Mouse (Mus musculus) neural tube, embryonic 11.5 days (tissue): ENCODE data around the gene Bmpr2. TPM values are rescaled to one million over a fixed set of nuclear protein-coding genes. Genes with fewer than 3 reads are reported as not detected.

Experiments
- ATAC-seq: fragments of 200-750 bp; cut with Nextera tagmentation; 2 replicates; pipeline ENCODE4 v1.8.0; 2017; ENCODE audit warnings: moderate number of reproducible peaks, mild to moderate bottlenecking, moderate TSS enrichment, moderate library complexity; ENCODE audit not compliant: insufficient read depth, low FRiP score, low TSS enrichment
- DNase-seq: peaks from one replicate; pipeline ENCODE4 v3.0.0-alpha.2; 2015; ENCODE audit warnings: low spot score
- H3K27ac ChIP-seq: fragments of 300-500 bp; sonication (generic); 2 replicates; pipeline ENCODE4 v1.5.1; 2014; ENCODE audit warnings: low read depth, mild to moderate bottlenecking, low read length
- H3K27me3 ChIP-seq: fragments of 300-500 bp; sonication (generic); 2 replicates; pipeline ENCODE4 v1.6.1; 2014; ENCODE audit warnings: mild to moderate bottlenecking, low read length, mixed read lengths; ENCODE audit not compliant: control insufficient read depth, insufficient read depth
- H3K36me3 ChIP-seq: fragments of 300-500 bp; sonication (generic); 2 replicates; pipeline ENCODE4 v1.6.1; 2014; ENCODE audit warnings: mild to moderate bottlenecking, low read length, moderate library complexity, mixed read lengths; ENCODE audit not compliant: control insufficient read depth, insufficient read depth
- H3K4me1 ChIP-seq: fragments of 300-500 bp; sonication (generic); 2 replicates; pipeline ENCODE4 v1.6.1; 2014; ENCODE audit warnings: low read length, mixed read lengths; ENCODE audit not compliant: control insufficient read depth, insufficient read depth
- H3K4me2 ChIP-seq: fragments of 300-500 bp; sonication (generic); 2 replicates; pipeline ENCODE4 v1.6.1; 2014; ENCODE audit warnings: low read depth, mild to moderate bottlenecking, moderate library complexity
- H3K4me3 ChIP-seq: fragments of 300-500 bp; sonication (generic); 2 replicates; pipeline ENCODE4 v1.5.1; 2014; ENCODE audit warnings: low read depth, low read length
- H3K9ac ChIP-seq: fragments of 300-500 bp; sonication (generic); 2 replicates; pipeline ENCODE4 v1.6.1; 2014; ENCODE audit warnings: mild to moderate bottlenecking, low read length
- H3K9me3 ChIP-seq: fragments of 300-500 bp; sonication (generic); 2 replicates; pipeline ENCODE4 v1.6.1; 2016; ENCODE audit warnings: low read length; ENCODE audit not compliant: control insufficient read depth
- WGBS: fragments of 180-500 bp; shearing (Covaris S2); extraction: QIAGEN DNeasy Blood & Tissue Kit; methylation state at CpG from one replicate; pipeline ENCODE4 v1.1.7; 2014; 5-methylcytosine and 5-hydroxymethylcytosine counted together
- polyA plus RNA-seq: library from polyadenylated mRNA; unstranded; fragments of >200 nt; fragmentation: Nextera tagmentation; extraction: Ambion mirVana; gene quantifications from 2 replicates; pipeline ENCODE4 v1.2.1, GENCODE M21; 2014

Bmpr2 gene
- polyA plus RNA-seq, 1 experiment from 2014 or later = 12.7 TPM

- no peaks in the 10 kb centered on the region for H3K9me3 ChIP-seq
- no peak overlapping the region for H3K4me2 ChIP-seq
- H3K27ac ChIP-seq = no peak overlapping the region
- no peaks in the 10 kb centered on the region for H3K4me1 ChIP-seq
- H3K27me3 ChIP-seq = no peaks in the 10 kb centered on the region
- 33% methylated on average over 2 of the region's 2 CpGs for WGBS
- no peak overlapping the region for H3K9ac ChIP-seq
- H3K4me3 ChIP-seq = no peak overlapping the region
- no peak for DNase-seq
- ATAC-seq = no peak
- H3K36me3 ChIP-seq = no peaks in the 10 kb centered on the region
These were observed 144.5 kb downstream of the Bmpr2 start for GRCm38 (mm10) chr1:59907700-59908099.

GRCm38 (mm10) chr1:59910941-59911340 lies 147.7 kb downstream of the Bmpr2 start:
- ATAC-seq (no peak), DNase-seq (no peak)
- WGBS = 93% methylated on average over 1 of the region's 1 CpGs
- H3K4me1 ChIP-seq = peaks cover 10% of the 10 kb centered on the region
- no peak overlapping the region for H3K4me2 ChIP-seq
- no peaks in the 10 kb centered on the region for H3K27me3 ChIP-seq
- H3K36me3 ChIP-seq = no peaks in the 10 kb centered on the region
- H3K4me3 ChIP-seq = no peak overlapping the region
- no peak overlapping the region for H3K27ac ChIP-seq
- H3K9ac ChIP-seq = no peak overlapping the region
- no peaks in the 10 kb centered on the region for H3K9me3 ChIP-seq

- no peaks in the 10 kb centered on the region for H3K27me3 ChIP-seq
- peak; percentile 99 for DNase-seq
- under 1% methylated on average over 48 of the region's 72 CpGs for WGBS
- peak within 1 kb of the TSS; percentile 97 for H3K9ac ChIP-seq
- no peaks in the 10 kb centered on the region for H3K9me3 ChIP-seq
- H3K4me2 ChIP-seq = peak within 1 kb of the TSS; percentile 80
- H3K36me3 ChIP-seq = no peaks in the 10 kb centered on the region
- H3K4me1 ChIP-seq = peaks cover 10% of the 10 kb centered on the region
- H3K4me3 ChIP-seq = peak within 1 kb of the TSS; percentile 100
- peak; percentile 98 for ATAC-seq
- peak within 1 kb of the TSS; percentile 98 for H3K27ac ChIP-seq
These were observed 149.4 kb downstream of the Bmpr2 start, which contains the start of gene Fam117b for GRCm38 (mm10) chr1:59912413-59913157. Gene Fam117b, plus strand, starts transcription at chr1:59913006.

- Histone ChIP-seq H3K9me3 (no peaks in the 10 kb centered on the region), H3K9ac (peak overlapping the region; percentile 97), H3K4me3 (peak overlapping the region; percentile 100), H3K4me1 (peaks cover 10% of the 10 kb centered on the region), H3K27me3 (no peaks in the 10 kb centered on the region), H3K36me3 (no peaks in the 10 kb centered on the region), H3K4me2 (peak overlapping the region; percentile 80), H3K27ac (peak overlapping the region; percentile 98)
- DNase-seq (peak; percentile 52), ATAC-seq (peak; percentile 56)
- under 1% methylated on average over 60 of the region's 98 CpGs for WGBS
These were observed 150.1 kb downstream of the Bmpr2 start for GRCm38 (mm10) chr1:59913195-59913868.

GRCm38 (mm10) chr1:59913869-59914225 lies 150.6 kb downstream of the Bmpr2 start:
- no peak for ATAC-seq
- Histone ChIP-seq H3K9me3 (no peaks in the 10 kb centered on the region), H3K4me1 (peaks cover 10% of the 10 kb centered on the region), H3K4me3 (peak overlapping the region; percentile 100), H3K4me2 (peak overlapping the region; percentile 80), H3K9ac (peak overlapping the region; percentile 97), H3K36me3 (no peaks in the 10 kb centered on the region), H3K27ac (no peak overlapping the region; the same call in 1 of the 2 replicates), H3K27me3 (no peaks in the 10 kb centered on the region)
- DNase-seq = no peak
- WGBS = 7% methylated on average over 12 of the region's 12 CpGs

GRCm38 (mm10) chr1:59914799-59915198 lies 151.6 kb downstream of the Bmpr2 start:
- 74% methylated on average over 3 of the region's 3 CpGs for WGBS
- Histone ChIP-seq H3K9ac (no peak overlapping the region), H3K27me3 (no peaks in the 10 kb centered on the region), H3K9me3 (no peaks in the 10 kb centered on the region), H3K36me3 (no peaks in the 10 kb centered on the region), H3K4me1 (peaks cover 10% of the 10 kb centered on the region), H3K4me3 (no peak overlapping the region), H3K27ac (no peak overlapping the region), H3K4me2 (peak overlapping the region; percentile 80; the same call in 1 of the 2 replicates)
- DNase-seq (no peak), ATAC-seq (no peak)

- no peaks in the 10 kb centered on the region for H3K36me3 ChIP-seq
- no peak overlapping the region for H3K4me2 ChIP-seq
- 90% methylated on average over 10 of the region's 10 CpGs for WGBS
- peaks cover 10% of the 10 kb centered on the region for H3K4me1 ChIP-seq
- H3K4me3 ChIP-seq = no peak overlapping the region
- no peak for DNase-seq
- H3K9ac ChIP-seq = no peak overlapping the region
- no peaks in the 10 kb centered on the region for H3K27me3 ChIP-seq
- no peak for ATAC-seq
- H3K27ac ChIP-seq = no peak overlapping the region
- no peaks in the 10 kb centered on the region for H3K9me3 ChIP-seq
These were observed 152.8 kb downstream of the Bmpr2 start for GRCm38 (mm10) chr1:59915843-59916610.

- no peak for ATAC-seq
These were observed 154.2 kb downstream of the Bmpr2 start for GRCm38 (mm10) chr1:59917401-59917800.

More at GRCm38 (mm10) chr1:59917401-59917800, 154.2 kb downstream of the Bmpr2 start:
- H3K4me3 ChIP-seq = no peak overlapping the region
- H3K36me3 ChIP-seq = no peaks in the 10 kb centered on the region
- H3K9ac ChIP-seq = no peak overlapping the region
- peaks cover 10% of the 10 kb centered on the region for H3K4me1 ChIP-seq
- no peaks in the 10 kb centered on the region for H3K27me3 ChIP-seq
- no peak overlapping the region for H3K4me2 ChIP-seq
- H3K27ac ChIP-seq = no peak overlapping the region
- no peaks in the 10 kb centered on the region for H3K9me3 ChIP-seq
- WGBS = 78% methylated on average over 3 of the region's 3 CpGs
- no peak for DNase-seq
